Mouse (Mus musculus) left cerebral cortex, postnatal 14 days (tissue): Measurements from ENCODE around the gene Spats2. TPM values are rescaled to one million over a fixed set of nuclear protein-coding genes. Genes with fewer than 3 reads are reported as not detected.
"Not testable (repeated sequence)": the region's sequence is repeated elsewhere in the genome, so short reads cannot be mapped to it uniquely, and the experiment has no call there.

Experiments used
- DNase-seq, 2 experiments: peaks; one replicate each; pipeline ENCODE4 v3.0.0; 2021 to 2022; ENCODE audit warnings: low spot score in 2 of 2, mixed read lengths in 1 of 2
- intact Hi-C: fragments of 180-260 bp; cut with DNase I; formaldehyde crosslinking; loops from one replicate; pipeline ENCODE4 v1.15.1; 2025
- microRNA-seq, 2 experiments: library from miRNA; unstranded; fragments of <30 nt; microRNA quantifications; one replicate each; pipeline ENCODE4 v1.2.0; 2022
- total RNA-seq, 2 experiments: library from RNA; stranded (reverse); gene quantifications; 2 replicates each; pipeline ENCODE4 v1.2.3; 2021

Spats2 gene
- total RNA-seq, 2 experiments from 2014 or later = 36.7 to 37.2 TPM

DNA sequence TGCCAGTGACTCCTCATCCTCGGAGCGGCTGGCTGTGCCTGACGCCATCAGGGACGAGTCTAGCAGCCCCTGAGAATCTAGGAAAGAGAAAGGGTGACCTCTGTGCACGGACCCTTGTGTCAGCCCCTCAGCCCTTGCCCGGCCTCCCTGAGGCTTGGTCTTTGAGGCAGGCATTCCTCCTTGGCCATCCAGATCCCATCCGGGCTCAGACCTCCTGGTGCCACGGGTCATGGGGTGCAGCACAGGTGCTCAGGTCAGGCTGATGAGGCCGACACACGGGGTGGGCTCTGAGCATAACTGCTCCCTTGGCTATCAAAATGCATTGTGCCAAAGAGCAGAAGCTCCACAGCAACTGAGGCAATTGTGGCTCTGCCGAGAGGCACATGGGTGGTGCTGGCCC lies 124.2 kb downstream of the Spats2 start:
- no peak for DNase-seq
- intact Hi-C loops = no loop called here

DNA sequence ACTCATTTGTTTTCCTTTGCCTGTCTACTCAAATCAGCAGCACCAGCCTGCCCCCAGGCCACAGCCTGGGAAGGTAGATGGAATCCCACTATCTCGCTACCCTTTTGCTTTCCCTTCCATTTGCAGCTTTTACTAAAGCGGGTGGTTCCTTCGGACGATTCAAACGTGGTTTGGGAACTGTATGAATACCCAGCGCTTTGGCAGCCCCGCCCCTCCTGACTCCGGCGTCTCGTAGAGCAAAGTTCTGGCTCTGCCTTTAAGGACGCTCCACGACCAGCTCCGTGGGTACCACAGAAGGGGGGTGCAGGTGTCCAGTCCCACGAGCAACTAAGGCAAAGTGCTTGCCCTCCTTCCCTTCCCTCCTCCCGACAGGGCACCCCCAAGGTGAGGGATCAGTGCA lies 125.4 kb downstream of the Spats2 start:
- intact Hi-C loops, DNase-seq: not testable (repeated sequence)

DNA sequence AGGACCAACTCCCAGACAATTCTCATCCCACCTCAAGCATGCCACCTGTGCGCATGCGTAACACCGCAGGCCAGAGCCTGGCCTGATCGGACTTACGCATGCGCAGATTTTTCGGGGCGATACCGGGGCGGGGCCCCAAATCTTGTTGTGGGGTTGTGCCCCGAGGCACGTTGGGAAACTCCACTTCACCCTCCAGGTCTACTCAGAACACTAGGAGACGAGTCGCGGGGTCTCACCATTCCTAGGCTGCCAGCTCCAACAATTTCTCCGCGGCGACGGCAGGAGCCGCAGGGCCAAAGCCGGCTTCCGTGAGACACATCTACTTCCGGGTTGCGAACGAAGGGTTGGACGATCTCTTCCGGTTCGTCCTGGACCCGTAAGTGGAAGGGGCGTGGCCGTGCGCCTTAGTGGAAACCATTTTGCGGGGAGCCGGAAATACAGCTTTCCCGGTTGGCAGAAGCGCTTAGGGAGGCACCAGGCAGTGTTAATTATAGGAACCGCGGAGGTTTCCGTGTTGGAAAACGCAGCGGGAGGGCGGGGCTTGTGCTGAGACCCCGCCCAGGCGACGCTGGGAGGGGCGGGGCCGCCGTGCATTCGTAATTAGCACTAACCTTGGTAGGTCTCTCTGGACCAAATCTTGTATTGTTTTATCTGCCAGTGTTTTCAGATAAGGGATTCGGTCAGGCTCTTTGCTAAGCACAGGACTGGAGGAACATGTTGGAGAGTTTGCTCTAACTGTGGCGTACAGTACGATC lies 126.1 kb downstream of the Spats2 start, which contains the start of gene Mcrs1:
Gene Mcrs1 (minus strand): TSS at position 336 of the 755 bp plus-strand sequence.
- DNase-seq = peak; percentile 99
- intact Hi-C loops = no loop called here

DNA sequence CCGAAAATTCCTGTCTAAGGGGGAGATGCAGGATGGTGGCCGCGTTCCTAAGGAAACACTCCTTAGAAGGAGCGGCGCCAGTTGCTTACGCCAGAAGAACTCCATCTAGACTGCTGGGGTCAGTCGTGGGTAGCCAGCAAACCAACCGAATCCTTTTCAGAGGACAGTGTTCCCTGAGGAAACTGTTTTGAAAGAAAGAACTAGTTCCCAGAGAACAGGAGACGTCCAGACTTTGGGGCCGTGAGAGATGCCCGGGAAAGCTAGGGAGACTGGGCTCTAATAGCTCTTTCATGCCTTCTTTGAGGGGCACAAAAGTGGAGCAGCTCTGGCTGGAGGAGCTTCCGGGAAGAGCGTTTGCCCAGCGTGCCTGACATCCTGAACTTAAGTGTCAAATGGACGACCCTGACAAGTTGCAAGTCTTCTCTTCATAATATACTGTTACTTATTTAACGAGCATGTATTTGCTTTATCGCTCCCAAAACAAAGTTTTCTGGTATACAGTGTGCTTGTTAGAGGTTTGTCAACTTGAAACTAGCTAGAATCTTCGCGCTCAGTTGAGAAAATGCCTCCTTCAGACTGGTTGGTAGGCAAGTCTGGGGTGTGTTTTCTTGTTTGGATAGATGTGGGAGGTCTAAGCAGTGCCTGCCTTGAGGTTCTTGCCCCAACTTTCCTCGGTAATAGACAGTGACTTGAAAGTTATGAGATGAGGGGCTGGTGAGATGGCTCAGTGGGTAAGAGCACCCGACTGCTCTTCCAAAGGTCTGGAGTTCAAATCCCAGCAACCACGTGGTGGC lies 126.9 kb downstream of the Spats2 start:
- peak in 1 of 2 experiments; percentile 71 for DNase-seq
- intact Hi-C loops = no loop called here

DNA sequence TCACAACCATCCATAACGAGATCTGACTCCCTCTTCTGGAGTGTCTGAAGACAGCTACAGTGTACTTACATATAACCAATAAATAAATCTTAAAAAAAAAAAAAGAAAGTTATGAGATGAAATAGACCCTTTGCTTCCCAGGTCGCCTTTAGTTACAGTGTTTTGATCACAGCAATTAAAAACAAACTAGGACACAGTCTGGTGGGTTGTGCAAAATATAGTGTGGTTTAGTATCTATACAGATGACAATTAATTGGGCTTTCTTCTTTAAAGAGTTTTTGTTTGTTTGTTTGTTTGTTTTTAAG lies 127.4 kb downstream of the Spats2 start:
- DNase-seq, intact Hi-C loops: not testable (repeated sequence)

DNA sequence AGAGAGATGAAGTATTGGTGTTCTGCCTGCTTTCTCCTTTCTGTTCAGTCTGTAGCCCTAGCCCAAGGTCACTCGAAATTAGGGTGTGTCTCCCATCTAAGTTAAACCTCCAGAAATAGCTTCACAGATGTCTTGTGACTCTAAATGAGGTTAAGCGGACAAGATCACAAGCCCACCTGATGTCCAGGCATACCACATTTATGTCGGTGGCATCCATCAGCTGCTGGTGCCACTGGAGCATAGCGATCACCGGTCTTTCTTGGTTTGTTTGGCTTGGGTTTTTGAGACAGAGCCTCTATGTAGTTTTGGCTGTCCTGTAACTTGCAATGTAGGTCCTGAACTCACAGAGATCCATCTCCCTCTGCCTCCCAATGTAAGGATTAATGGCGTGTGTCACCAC lies 128.1 kb downstream of the Spats2 start:
- intact Hi-C loops = no loop called here

DNA sequence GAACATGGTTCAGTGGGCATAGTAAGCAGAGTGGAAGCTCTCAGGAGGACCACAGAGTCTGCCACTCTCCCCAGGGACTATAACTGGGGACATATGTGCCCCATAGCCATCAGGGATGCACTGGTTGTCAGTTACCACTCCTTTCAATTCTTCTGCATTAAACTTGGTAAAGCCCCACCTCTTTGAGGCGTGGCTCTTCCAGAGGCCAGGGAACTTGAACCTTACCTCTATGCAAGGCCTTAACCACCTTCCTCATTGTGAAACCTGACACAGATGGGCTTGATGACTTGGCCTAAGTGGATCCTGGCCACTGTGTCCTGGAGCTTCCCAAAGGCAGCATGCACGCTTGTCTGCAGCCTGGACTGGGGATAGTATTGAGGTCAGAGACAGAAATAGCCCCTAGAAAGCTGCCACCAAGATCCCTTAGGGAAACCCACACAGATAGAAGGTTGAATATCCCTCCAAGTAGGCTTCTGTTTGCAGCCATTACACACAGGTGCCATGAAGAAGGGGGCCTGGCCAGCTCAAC lies 128.8 kb downstream of the Spats2 start:
- intact Hi-C loops = no loop called here
- no peak for DNase-seq

More for the DNA sequence above, 128.1 kb downstream of the Spats2 start:
- no peak for DNase-seq

DNA sequence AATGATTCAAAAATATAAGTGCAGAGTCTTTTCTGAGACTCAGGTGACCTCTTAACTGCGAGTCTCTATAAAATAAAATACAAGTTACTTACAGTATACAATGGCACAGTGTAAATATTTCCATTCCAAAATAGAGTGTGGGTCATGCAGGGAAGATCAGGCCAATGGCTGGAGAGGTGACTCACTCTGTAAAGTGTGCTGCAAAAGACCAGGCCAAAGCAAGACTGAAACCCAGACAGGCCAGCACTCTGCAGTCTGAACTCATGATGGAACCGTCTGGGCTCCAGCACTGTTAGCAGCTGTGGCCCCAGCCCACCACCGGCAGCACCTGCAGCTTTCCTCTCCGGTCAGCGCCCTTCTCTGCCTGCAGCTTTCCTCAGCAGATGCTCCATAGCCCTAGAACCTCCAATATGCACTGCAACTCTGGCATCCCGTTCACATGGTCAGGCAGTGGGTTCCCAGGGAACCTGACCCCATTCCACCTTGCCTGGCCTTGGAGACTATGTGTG lies 129.6 kb downstream of the Spats2 start:
- no peak for DNase-seq
- intact Hi-C loops = no loop called here

DNA sequence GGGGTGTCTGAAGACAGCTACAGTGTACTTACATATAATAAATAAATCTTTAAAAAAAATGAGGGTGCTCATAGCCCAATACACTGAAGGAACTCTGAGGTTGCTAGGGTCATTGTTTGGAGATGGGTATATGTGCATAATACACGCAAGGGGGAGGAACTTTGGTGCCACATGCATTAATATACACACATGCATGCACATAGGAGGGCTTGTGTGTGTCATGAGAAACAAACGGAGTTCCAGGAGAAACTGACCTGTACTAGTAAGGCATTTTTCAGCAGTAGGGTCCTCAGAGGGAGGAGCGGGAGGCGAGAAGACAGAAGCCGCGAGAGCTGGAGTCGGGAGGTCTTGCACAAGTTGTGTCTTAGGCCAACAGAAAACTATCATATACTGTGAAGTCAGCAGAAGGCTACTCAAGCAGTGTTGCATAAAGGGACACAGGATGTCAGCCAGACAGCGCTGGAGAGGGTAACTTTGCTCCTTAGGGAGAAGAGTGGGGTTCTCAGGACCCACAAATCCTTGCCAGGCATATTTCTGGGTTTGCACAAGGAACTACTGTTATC lies 133.5 kb downstream of the Spats2 start:
- no peak for DNase-seq
- intact Hi-C loops = no loop called here

DNA sequence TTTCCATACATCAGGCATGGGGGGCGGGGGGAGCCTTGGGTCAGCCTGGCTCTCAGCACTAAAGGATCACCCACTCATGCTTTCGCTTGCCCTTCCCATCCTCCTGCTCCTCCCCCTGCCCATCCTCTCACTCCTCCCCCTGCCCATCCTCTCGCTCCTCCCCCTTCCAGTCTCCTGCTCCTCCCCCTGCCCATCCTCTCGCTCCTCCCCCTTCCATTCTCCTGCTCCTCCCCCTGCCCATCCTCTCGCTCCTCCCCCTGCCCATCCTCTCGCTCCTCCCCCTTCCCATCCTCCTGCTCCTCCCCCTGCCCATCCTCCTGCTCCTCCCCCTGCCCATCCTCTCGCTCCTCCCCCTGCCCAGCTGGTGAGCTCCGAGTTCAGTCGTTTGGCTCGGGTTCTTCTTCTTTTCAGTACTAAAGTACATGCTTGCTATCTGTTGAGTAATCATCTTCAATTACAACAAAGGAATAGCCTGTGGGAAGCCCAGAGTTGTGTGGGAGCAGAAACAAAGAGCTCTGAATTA lies 134.1 kb downstream of the Spats2 start:
- DNase-seq = peak in 1 of 2 experiments; percentile 50
- intact Hi-C loops = loop anchor here (5.0 kb wide), 1 partner anchor 37 kb away; the partner anchor contains the start of gene Kcnh3

DNA sequence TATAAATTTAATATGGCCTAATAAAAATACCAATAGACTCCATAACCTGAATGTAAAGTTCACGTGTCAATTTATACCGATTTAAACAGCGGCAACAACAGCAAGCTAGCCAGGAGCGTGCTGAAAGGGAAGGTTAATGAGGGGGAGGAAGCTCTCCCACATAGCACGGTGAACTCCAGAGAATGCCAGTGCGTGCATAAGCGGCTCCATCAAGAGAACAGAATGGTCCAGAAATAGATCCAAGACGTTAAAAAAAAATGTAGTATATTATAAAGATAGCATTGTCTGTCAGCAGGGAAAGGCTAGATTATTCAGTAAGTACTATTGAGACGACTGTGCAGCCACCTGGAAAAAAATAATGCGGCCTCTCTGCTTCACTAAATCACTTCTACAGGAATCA lies 137.0 kb downstream of the Spats2 start:
- intact Hi-C loops = loop anchor here (5.0 kb wide), 1 partner anchor 40 kb away; the partner anchor contains the start of gene Kcnh3
- peak in 1 of 2 experiments; percentile 46 for DNase-seq

Small RNA genes lying within 50 kb of the gene (microRNA-seq; reads per million reads assigned to microRNA genes)
- gene Mir6960 = 0 to 0.34 reads per million in 2 experiments

Other genes starting within 250 kb of the Spats2 start
- gene Rhebl1, start 231.4 kb upstream of the Spats2 start, total RNA-seq = 1 to 10 TPM; 8.6 to 9.3 TPM
- under 1 TPM; 0.15 to 0.24 TPM for gene Dhh, start 227.4 kb upstream of the Spats2 start, total RNA-seq
- 10 to 100 TPM; 17.9 to 18.1 TPM for gene Lmbr1l, start 207.7 kb upstream of the Spats2 start, total RNA-seq
- gene Tuba1b, start 191.4 kb upstream of the Spats2 start, total RNA-seq = 100 to 1,000 TPM; 689 to 750 TPM
- not detected for gene Gm49450, start 172.4 kb upstream of the Spats2 start, total RNA-seq
- gene Tuba1a, start 172.2 kb upstream of the Spats2 start, total RNA-seq = 1,000 to 10,000 TPM; 2,132 to 2,150 TPM
- 100 to 1,000 TPM; 129 to 142 TPM for gene Tuba1c, start 96.0 kb upstream of the Spats2 start, total RNA-seq
- gene Prph, start 70.7 kb upstream of the Spats2 start, total RNA-seq = 1 to 10 TPM; 1.7 to 6.2 TPM
- gene Troap, start 51.3 kb upstream of the Spats2 start, total RNA-seq = 1 to 10 TPM; 1.0 to 1.1 TPM
- not detected for gene C1ql4, start 38.1 kb upstream of the Spats2 start, total RNA-seq
- not detected for gene Dnajc22, start 32.7 kb upstream of the Spats2 start, total RNA-seq
- gene Kcnh3, start 98.9 kb downstream of the Spats2 start, total RNA-seq = 100 to 1,000 TPM; 161 to 175 TPM
- gene Mcrs1, start 126.0 kb downstream of the Spats2 start, total RNA-seq = 10 to 100 TPM; 93.7 to 99.6 TPM
- gene Prpf40b, start 169.2 kb downstream of the Spats2 start, total RNA-seq = 10 to 100 TPM; 95.4 to 99.5 TPM
- 1 to 10 TPM; 1.7 to 2.2 TPM for gene Fam186b, start 170.0 kb downstream of the Spats2 start, total RNA-seq
- gene Fmnl3, start 244.6 kb downstream of the Spats2 start, total RNA-seq = 10 to 100 TPM; 11.3 to 13.4 TPM